Mouse (Mus musculus) liver (tissue): Measurements from ENCODE around the gene Tex37.

Source experiments
- DNase-seq: peaks from one replicate; pipeline ENCODE4 v3.0.0-alpha.2; 2020; ENCODE audit warnings: mixed read lengths

Gene Tex37

GRCm38 (mm10) chr6:70918827-70919226 lies at the start of gene Tex37:
TSS of gene Tex37 (minus strand) at chr6:70918927.
- no peak for DNase-seq

DNA sequence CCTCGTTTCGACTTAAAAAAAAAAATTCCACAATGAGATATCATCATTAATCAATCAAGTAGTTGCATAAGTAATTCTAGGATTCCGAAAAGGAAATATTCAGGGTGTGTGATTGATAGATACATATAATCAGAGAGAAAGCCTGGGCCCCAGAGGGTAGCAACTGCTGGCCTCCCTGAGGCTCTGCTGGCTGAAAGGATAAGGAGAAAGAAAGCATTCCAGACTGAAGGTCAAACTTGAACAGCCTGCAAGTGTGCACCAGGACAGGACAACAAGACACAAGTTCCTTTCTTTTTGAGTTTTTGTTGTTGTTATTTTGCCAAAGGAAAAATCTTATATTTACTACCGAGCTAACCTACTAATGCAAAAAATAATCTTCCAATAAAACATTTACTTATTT lies 49.6 kb upstream of the Tex37 start:
- no peak for DNase-seq

- no peak for DNase-seq
These were observed 48.7 kb upstream of the Tex37 start for GRCm38 (mm10) chr6:70967422-70967821.

DNA sequence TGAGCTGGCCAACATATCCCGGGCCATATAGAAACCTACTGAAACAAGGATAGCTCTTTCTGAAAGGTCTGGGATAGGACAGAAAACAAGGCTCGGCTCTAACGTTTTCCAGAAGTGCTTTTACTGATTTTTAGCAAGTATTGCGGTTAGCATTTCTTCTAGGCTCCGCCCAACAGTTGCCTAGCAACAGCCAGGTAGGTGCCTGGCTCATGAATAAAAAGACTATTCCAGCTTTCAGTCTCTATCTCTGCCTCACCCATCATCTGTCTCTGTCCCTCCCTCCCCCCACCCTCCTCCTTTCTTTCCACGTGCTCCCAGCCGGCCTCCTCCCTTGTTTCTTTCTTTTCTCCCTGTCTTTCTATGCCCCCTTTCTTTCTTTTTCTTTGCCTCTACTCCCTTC lies 47.0 kb upstream of the Tex37 start:
- no peak for DNase-seq

DNA sequence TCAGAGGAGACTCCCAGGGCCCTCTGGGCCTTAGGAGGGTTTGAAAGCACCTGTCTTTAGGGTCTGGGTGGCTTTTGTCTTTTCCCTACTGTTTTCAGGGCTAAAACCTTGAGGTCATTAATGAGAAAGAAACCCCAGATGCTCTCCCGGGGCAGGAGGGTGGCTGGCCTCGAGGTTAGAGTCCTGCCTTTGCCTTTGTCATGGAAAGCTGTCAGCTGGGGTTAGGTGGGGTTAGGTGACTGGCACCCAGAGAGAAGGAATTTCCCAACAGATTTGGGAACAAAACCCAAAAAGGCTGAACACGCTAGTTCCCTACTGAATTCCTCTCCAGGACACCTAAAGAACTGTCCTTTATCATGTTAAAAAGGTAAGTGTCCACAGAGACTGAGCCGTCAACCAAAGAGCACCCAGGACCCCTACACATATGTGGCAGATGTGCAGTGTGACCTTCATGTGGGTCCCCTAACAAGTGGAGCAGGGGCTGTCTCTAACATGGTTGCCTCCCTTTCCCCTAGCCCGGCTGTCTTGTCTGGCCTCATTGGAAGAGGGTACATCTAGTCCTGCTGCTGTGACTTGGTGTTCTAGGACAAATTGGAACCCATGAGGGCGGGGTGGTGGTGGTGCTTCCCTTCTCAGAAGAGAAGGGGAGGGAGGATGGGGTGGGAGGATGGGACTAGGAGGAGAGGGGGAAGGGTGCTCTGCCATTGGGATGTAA lies 45.5 kb upstream of the Tex37 start:
- DNase-seq = no peak

- DNase-seq = no peak
These were observed 38.7 kb upstream of the Tex37 start for GRCm38 (mm10) chr6:70957341-70957940.

- DNase-seq = no peak
These were observed 38.2 kb upstream of the Tex37 start for GRCm38 (mm10) chr6:70956936-70957335.

- DNase-seq = peak; percentile 30
These were observed 37.7 kb upstream of the Tex37 start, which contains the start of gene Foxi3 for GRCm38 (mm10) chr6:70956285-70956912. TSS of gene Foxi3 (plus strand) at chr6:70956531.

- no peak for DNase-seq
These were observed 37.1 kb upstream of the Tex37 start for GRCm38 (mm10) chr6:70955841-70956240.

DNA sequence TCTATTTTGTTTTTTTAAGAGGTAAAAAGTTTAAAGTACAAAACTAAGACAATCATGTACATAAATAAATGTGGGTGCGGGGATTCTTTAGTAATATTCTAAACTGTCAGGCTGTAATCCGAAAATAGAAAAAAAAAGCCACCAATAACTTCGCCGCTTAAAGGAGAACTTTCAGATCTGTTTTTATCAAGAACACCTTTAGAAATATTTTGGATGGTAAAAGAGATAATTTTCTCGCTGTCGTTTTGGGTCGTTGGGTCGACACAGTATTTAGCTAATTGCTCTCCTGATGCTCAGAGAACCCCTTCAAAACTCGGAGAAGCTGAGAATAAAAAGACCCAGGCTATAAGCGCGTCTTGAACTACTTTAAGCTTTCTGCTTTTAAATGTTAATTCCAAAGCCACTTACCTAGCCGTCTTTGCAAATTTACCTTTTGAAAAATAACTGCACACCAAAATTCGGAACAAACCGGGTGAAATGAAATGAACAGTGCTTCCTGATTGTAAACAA lies 36.6 kb upstream of the Tex37 start:
- DNase-seq = no peak

DNA sequence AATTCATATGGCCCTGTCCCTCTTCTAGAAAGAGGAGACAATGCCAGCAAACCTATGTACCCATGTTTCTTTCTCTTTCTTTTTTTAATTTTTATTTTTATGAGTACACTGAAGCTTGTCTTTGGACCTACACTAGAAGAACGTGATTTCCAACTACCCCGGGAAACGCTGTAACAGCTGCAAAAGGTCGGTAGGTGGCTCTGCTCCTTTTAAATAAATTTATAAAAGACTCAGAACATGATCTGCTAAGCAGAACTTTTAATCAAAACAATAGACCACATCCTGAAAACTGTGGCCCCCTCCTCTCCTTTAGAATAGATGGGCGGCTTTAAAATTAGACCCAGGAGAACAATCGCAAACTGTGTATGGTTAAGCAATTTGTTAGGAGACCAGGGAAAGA lies 35.3 kb upstream of the Tex37 start:
- DNase-seq = no peak

DNA sequence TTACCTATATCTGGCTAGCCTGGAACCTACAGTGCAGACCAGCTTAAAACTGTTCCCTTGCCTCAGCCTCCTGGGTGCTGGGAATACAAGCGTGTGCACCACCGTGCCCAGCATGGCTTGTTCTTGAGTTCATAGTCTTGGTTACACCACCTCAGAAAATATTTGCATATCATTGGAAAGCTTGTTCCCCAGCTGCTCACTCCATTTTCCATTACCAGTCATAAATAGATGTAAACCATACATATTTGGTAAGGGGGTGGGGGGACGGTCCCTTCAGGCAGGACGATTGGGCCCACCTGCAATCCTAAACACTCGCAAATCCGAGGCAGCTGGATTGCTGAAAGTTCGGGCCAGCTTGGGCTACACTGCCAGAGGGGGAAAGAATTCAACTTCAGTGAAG lies 34.5 kb upstream of the Tex37 start:
- DNase-seq = no peak

DNA sequence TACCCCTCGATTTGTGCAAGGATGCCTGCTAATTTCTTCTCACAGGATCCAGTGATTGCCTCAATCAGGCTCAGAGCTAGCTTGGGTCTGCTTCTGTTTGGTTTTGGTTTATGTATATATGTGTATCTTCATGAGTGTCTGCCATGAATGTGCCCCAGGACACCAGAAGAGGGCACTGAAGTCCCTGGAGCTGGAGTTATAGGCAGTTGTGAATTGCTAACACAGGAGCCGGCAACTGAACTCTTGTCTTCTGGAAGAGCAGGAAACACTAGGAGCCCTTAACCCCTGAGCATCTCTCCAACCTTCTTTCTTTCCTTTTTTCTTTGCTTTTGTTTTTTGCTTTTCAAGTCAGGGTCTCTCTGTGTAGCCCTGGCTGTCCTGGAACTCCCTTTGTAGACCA lies 13.1 kb upstream of the Tex37 start:
- no peak for DNase-seq

GRCm38 (mm10) chr6:70921274-70922074 lies 2.7 kb upstream of the Tex37 start:
- DNase-seq = peak; percentile 30

DNA sequence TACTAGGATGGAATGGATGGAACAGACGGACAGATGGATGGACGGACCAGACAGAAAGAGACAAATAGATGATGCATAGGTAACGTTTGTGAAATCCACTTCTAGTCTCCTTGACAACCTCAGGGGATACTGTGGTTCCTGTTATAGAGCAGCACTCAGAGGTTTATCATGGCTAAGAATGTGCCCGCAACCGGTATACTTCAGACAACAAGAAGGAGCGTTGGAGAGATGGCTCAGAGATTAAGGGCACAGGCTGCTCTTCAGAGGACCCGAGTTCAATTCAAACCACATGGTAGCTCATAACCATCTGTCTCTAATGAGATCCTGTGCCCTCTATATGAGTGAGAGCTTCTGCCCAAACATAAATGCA lies 6.3 kb downstream of the Tex37 start:
- DNase-seq = no peak

DNA sequence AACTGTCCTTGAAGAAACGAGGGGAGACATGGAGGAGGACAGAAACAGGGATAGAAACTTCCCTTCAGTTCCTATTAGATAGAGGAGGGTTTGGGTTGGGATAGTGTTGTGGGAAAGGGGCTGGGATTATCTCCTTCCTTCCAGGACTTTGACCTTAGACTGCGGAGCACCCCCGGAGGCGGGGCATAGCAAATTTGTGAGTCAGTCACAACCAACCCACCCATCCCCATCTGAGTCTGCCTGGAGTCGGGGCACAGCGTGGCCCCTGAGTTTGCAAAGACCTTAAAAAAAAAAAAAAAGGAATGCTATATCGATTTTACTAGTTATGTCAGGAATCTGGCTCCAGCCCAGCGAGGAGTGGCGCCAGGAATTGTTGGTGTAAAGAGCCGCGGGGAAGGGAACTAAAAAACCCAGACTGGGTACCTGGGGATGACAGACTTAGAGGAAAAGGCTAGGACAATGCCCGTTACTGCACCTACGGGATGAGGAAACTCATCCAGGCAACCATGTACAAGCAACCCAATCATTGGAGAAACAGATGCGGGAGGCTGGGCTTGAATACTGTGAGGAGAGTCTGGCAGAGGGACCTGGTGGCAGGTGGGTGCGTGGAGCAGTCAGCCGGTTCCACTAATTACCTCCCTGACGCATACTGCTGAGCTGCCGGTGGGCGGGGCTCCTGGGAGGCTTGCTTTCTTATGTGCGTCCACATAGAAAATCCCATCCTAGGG lies 6.9 kb downstream of the Tex37 start:
- no peak for DNase-seq

- no peak for DNase-seq
These were observed 8.4 kb downstream of the Tex37 start for GRCm38 (mm10) chr6:70910285-70910684.

GRCm38 (mm10) chr6:70909572-70909971 lies 9.2 kb downstream of the Tex37 start:
- DNase-seq = no peak

DNA sequence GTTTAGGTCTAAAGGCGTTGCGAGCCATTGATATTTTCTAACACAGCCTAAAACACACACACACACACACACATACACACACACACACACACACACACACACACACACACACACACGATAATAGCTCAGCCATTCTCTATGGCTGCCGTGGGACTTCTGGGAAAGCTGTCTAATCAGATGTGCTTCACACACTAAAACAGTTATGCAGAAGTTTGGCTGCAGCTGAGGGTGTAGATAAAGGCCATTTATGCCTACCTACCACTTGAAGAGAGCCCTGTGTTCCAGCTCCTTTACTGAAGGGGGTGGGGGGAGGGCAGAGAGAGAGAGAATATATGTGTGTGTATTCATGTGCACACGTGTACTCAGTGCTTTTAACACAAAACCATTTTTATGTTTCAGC lies 15.0 kb downstream of the Tex37 start:
- peak; percentile 42 for DNase-seq

GRCm38 (mm10) chr6:70899594-70900003 lies 19.1 kb downstream of the Tex37 start:
- DNase-seq = no peak

GRCm38 (mm10) chr6:70898166-70898565 lies 20.6 kb downstream of the Tex37 start:
- no peak for DNase-seq

- no peak for DNase-seq
These were observed 30.7 kb downstream of the Tex37 start for GRCm38 (mm10) chr6:70887993-70888392.
